Mouse (Mus musculus) spleen, postnatal 4 days (tissue): ENCODE measurements at regions not wholly inside any gene's neighbourhood (a gene's known extent, or its start where the extent isn't known, plus 50 kb on each side); places are given as distances from the start of the nearest gene placed in this dataset.
"Not testable (repeated sequence)": the region's sequence is repeated elsewhere in the genome, so short reads cannot be mapped to it uniquely, and the experiment has no call there.

Source experiments
- DNase-seq, 2 experiments: peaks; one replicate each; pipeline ENCODE4 v3.0.0; 2022; ENCODE audit warnings: low spot score in 2 of 2

- not testable (repeated sequence) for DNase-seq
These were observed 1137.7 kb upstream of the Zfp386 start for GRCm38 (mm10) chr12:114909799-114910198.

GRCm38 (mm10) chr12:114914406-114914805, 1133.1 kb upstream of the Zfp386 start:
- DNase-seq, result not testable (repeated sequence)

- DNase-seq, result no peak
These were observed 1119.8 kb upstream of the Zfp386 start for GRCm38 (mm10) chr12:114927691-114928090.

GRCm38 (mm10) chr12:114932158-114932557, 1115.4 kb upstream of the Zfp386 start:
- DNase-seq, result no peak

GRCm38 (mm10) chr12:114932669-114933068, 1114.9 kb upstream of the Zfp386 start:
- no peak for DNase-seq

GRCm38 (mm10) chr12:114936865-114937264, 1110.7 kb upstream of the Zfp386 start:
- DNase-seq, result not testable (repeated sequence)

GRCm38 (mm10) chr12:114939576-114939975, 1107.9 kb upstream of the Zfp386 start:
- no peak for DNase-seq

GRCm38 (mm10) chr12:114962105-114962504, 1085.4 kb upstream of the Zfp386 start:
- DNase-seq, result no peak

- not testable (repeated sequence) for DNase-seq
These were observed 1083.3 kb upstream of the Zfp386 start for GRCm38 (mm10) chr12:114964251-114964650.

GRCm38 (mm10) chr12:114981476-114982136, 1065.9 kb upstream of the Zfp386 start:
- DNase-seq, result peak; percentile 26 to 64

GRCm38 (mm10) chr12:114990916-114991315, 1056.6 kb upstream of the Zfp386 start:
- DNase-seq, result no peak

- DNase-seq, result no peak
These were observed 1050.7 kb upstream of the Zfp386 start for GRCm38 (mm10) chr12:114996817-114997216.

GRCm38 (mm10) chr12:115003118-115003517, 1044.4 kb upstream of the Zfp386 start:
- DNase-seq, result no peak

GRCm38 (mm10) chr12:115008434-115008833, 1039.1 kb upstream of the Zfp386 start:
- no peak for DNase-seq

GRCm38 (mm10) chr12:115012751-115013150, 1034.8 kb upstream of the Zfp386 start:
- DNase-seq, result no peak

GRCm38 (mm10) chr12:115023742-115024141, 1023.8 kb upstream of the Zfp386 start:
- no peak for DNase-seq

GRCm38 (mm10) chr12:115034438-115035129, 1012.9 kb upstream of the Zfp386 start:
- DNase-seq, result no peak

- DNase-seq, result no peak
These were observed 992.4 kb upstream of the Zfp386 start for GRCm38 (mm10) chr12:115055080-115055479.

GRCm38 (mm10) chr12:115059954-115060353, 987.6 kb upstream of the Zfp386 start:
- DNase-seq, result not testable (repeated sequence)

GRCm38 (mm10) chr12:115067251-115067650, 980.3 kb upstream of the Zfp386 start:
- DNase-seq, result no peak

GRCm38 (mm10) chr12:115091460-115091859, 956.1 kb upstream of the Zfp386 start:
- not testable (repeated sequence) for DNase-seq

GRCm38 (mm10) chr12:115109742-115110141, 937.8 kb upstream of the Zfp386 start:
- DNase-seq, result no peak

- not testable (repeated sequence) for DNase-seq
These were observed 928.2 kb upstream of the Zfp386 start for GRCm38 (mm10) chr12:115119134-115119826.
